8 mouse cellular contexts compared by ENCODE assay signal in the genomic region with DNA sequence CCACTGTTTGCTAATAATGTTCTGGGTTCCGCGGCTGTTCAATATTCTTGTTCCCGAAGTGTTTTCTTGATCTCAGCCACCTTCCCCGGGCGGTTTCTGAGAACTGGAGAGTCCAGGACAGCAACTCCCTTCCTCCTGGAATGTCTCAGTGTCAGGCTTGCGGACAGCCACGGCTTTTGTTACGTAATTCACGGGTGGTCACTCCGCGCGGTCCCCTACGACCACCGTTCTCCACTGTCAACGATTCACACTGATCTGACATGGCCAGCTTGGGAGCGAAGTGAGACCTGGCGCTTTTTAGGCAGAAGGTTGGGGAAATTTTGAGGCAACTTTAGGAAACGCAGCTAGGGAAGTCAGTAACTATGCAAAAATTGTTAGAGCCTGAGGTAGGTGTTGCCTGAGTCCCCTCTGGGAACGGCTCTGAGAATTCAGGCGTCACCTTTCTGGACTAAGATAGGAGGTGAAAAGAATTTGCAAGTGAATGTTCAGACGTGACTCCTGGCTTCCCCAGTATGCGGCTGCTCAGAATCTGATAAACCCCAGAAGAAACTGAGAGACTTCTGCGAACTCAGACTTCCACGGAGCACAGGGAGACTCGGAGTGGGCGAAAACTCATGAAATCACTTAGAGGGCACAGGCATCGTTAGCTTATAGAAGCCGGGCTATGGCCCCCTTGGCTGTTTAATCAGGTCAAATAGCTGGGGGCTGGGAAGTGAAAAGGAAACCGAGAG. TPM values are rescaled to one million over a fixed set of nuclear protein-coding genes. Genes with fewer than 3 reads are reported as not detected.
DNase-seq lines count a peak whose midpoint lies in the region; ATAC-seq and TF ChIP-seq lines count a peak whose summit lies in the region.

No protein-coding gene starts in this region.

- no peak for TF ChIP-seq RAD21 in MEL (IDR thresholded peaks at IDR 0.05; ENCODE audit: low read depth, low read length)

- no peaks in the 10 kb centered on the region; a peak in 1 of 4 replicates for H3K36me3 ChIP-seq in MEL (ENCODE audit: control insufficient read depth in 1 of 2, insufficient read depth in 2 of 2, low read length in 2 of 2)
- H3K36me3 ChIP-seq in heart, embryonic 15.5 days = no peaks in the 10 kb centered on the region
- H3K36me3 ChIP-seq in midbrain, embryonic 11.5 days (ENCODE audit: control insufficient read depth, insufficient read depth, low read length) = no peaks in the 10 kb centered on the region

- peak overlapping the region; percentile 63 to 69 for H3K4me3 ChIP-seq in MEL (ENCODE audit: control insufficient read depth in 1 of 2, insufficient read depth in 1 of 2, low read depth in 2 of 2, low read length in 2 of 2)
- H3K4me3 ChIP-seq in heart, embryonic 15.5 days = peak overlapping the region; percentile 84
- H3K4me3 ChIP-seq in midbrain, embryonic 11.5 days (ENCODE audit: low read depth, low read length) = peak overlapping the region; percentile 46

- H3K27me3 ChIP-seq in MEL (ENCODE audit: control insufficient read depth in 1 of 2, insufficient read depth in 2 of 2, low read length in 2 of 2) = no peaks in the 10 kb centered on the region
- H3K27me3 ChIP-seq in heart, embryonic 15.5 days = peaks cover 5% of the 10 kb centered on the region; the same call in 1 of the 2 replicates
- peaks cover 13% of the 10 kb centered on the region for H3K27me3 ChIP-seq in midbrain, embryonic 11.5 days (ENCODE audit: control insufficient read depth, insufficient read depth, low read length)

- peak overlapping the region; percentile 97 for H3K4me2 ChIP-seq in heart, embryonic 15.5 days
- peak overlapping the region; percentile 90 for H3K4me2 ChIP-seq in midbrain, embryonic 11.5 days

- peak; percentile 36 to 38 for DNase-seq in adrenal gland, adult 18-20 months (ENCODE audit: low spot score in 2 of 2)
- DNase-seq in adrenal gland, adult 8-10 months = no peak
- peak; percentile 68 for DNase-seq in MEL (ENCODE audit: low read depth, low spot score)
- peak; percentile 55 for DNase-seq in embryo, embryonic 10 days (ENCODE audit: low spot score)
- peak; percentile 31 for DNase-seq in kidney, postnatal 10 days
- DNase-seq in midbrain, embryonic 11.5 days (ENCODE audit: low spot score, missing footprints) = peak; percentile 96
- DNase-seq in thymus, postnatal 4 days = peak; percentile 14

- no peaks in the 10 kb centered on the region for H3K9me3 ChIP-seq in MEL (replicated peaks; ENCODE audit: insufficient read depth, low read length)
- H3K9me3 ChIP-seq in heart, embryonic 15.5 days (replicated peaks) = no peaks in the 10 kb centered on the region
- H3K9me3 ChIP-seq in midbrain, embryonic 11.5 days (ENCODE audit: control insufficient read depth, low read length) = no peaks in the 10 kb centered on the region

- H3K4me1 ChIP-seq in MEL (ENCODE audit: control insufficient read depth in 1 of 2, insufficient read depth in 2 of 2, low read length in 2 of 2) = peaks cover 0 to 14% of the 10 kb centered on the region in 2 experiments; a peak in 1 of 4 replicates
- peaks cover 33% of the 10 kb centered on the region for H3K4me1 ChIP-seq in heart, embryonic 15.5 days (replicated peaks)
- H3K4me1 ChIP-seq in midbrain, embryonic 11.5 days (ENCODE audit: control insufficient read depth, insufficient read depth, low read length) = peaks cover 16% of the 10 kb centered on the region

- under 1% methylated on average over 29 of the region's 29 CpGs for WGBS in heart, embryonic 15.5 days
- WGBS in midbrain, embryonic 11.5 days = under 1% methylated on average over 29 of the region's 29 CpGs

- no peak for ATAC-seq in heart, embryonic 15.5 days (replicated peaks; ENCODE audit: insufficient number of reproducible peaks, insufficient read depth, low FRiP score, low read depth)
- no peak for ATAC-seq in midbrain, embryonic 11.5 days (ENCODE audit: low FRiP score)

- 0 out of 2 replicates have a peak overlapping the region, but pooled peaks have one; percentile 3 for H3K27ac ChIP-seq in MEL (ENCODE audit: control insufficient read depth, low read depth, low read length)
- H3K27ac ChIP-seq in heart, embryonic 15.5 days = peak overlapping the region; percentile 77
- no peak overlapping the region for H3K27ac ChIP-seq in midbrain, embryonic 11.5 days (ENCODE audit: low read depth, low read length)

- H3K9ac ChIP-seq in MEL (ENCODE audit: control insufficient read depth, low read depth, low read length, poor library complexity, severe bottlenecking) = peak overlapping the region; percentile 57
- H3K9ac ChIP-seq in heart, embryonic 15.5 days = peak overlapping the region; percentile 60
- H3K9ac ChIP-seq in midbrain, embryonic 11.5 days (ENCODE audit: low read length) = peak overlapping the region; percentile 46

- H3K79me2 ChIP-seq in MEL (ENCODE audit: control insufficient read depth, insufficient read depth, low read length, poor library complexity) = no peaks in the 10 kb centered on the region; the same call in 1 of the 2 replicates

- TF ChIP-seq CTCF in MEL (IDR thresholded peaks at IDR 0.05 in 2 of 3, conservative IDR thresholded peaks at IDR 0.05 in 1 of 3; ENCODE audit: control insufficient read depth in 1 of 3, insufficient read depth in 1 of 3, low read depth in 2 of 3, low read length in 3 of 3, poor library complexity in 1 of 3, severe bottlenecking in 1 of 3) = no peak

- no peak for TF ChIP-seq EP300 in MEL (IDR thresholded peaks at IDR 0.05; ENCODE audit: low read depth in 1 of 2, low read length in 2 of 2)

- no peak for TF ChIP-seq POLR2A in MEL (IDR thresholded peaks at IDR 0.05; ENCODE audit: control insufficient read depth in 1 of 2, insufficient read depth in 1 of 2, low read depth in 1 of 2, low read length in 2 of 2, poor library complexity in 1 of 2)

TF ChIP-seq in MEL, 35 proteins besides CTCF, POLR2A, EP300 and RAD21:
- TF ChIP-seq SMC3 (IDR thresholded peaks at IDR 0.05; ENCODE audit: low read depth, low read length) (0 out of 2 replicates have a peak, but pooled peaks have one; percentile 3), GATA1 (IDR thresholded peaks at IDR 0.05; ENCODE audit: low read depth, low read length) (peak; percentile 30; the same call in 1 of the 2 replicates), SIN3A (IDR thresholded peaks at IDR 0.05; ENCODE audit: low read length) (no peak), ZC3H11A (IDR thresholded peaks at IDR 0.05; ENCODE audit: low read depth, low read length) (no peak)

RNA-seq across cellular contexts. Expression of a gene that starts 0.9 kb away (rescaled TPM):
- 1 to 10 TPM; 7.3 to 7.7 TPM for total RNA-seq in adrenal gland, adult 18-20 months (2021)
- 10 to 100 TPM in 1 of 4 experiments, 1 to 10 TPM in 3; 6.9 to 14.2 (median 9.4) TPM for total RNA-seq in adrenal gland, adult 8-10 months (2022)
- total RNA-seq in MEL (2012; rRNA removed) = 3.2 and 4.2 TPM in 2 replicates
- 1 to 10 TPM in 1 of 2 experiments, not detected in 1; 6.8 TPM for polyA plus RNA-seq in MEL (2012; ENCODE audit: insufficient read depth in 1 of 2, insufficient read length in 2 of 2, low read depth in 1 of 2, low replicate concordance in 2 of 2, missing spikeins in 1 of 2)
- polyA plus RNA-seq in heart, embryonic 15.5 days (2015; fragmentation: Nextera tagmentation; extraction: Ambion mirVana) = 17.3 and 20.7 TPM in 2 replicates
- 11.3 and 13.7 TPM in 2 replicates for polyA plus RNA-seq in midbrain, embryonic 11.5 days (2014; fragmentation: Nextera tagmentation; extraction: Ambion mirVana)

RNA-seq across cellular contexts. Expression of a gene that starts 31.9 kb away (rescaled TPM):
- 10 to 100 TPM; 28.5 to 36.1 TPM for total RNA-seq in adrenal gland, adult 18-20 months (2021)
- total RNA-seq in adrenal gland, adult 8-10 months (2022) = 10 to 100 TPM; 43.6 to 85.3 (median 57.4) TPM
- 25.5 and 25.7 TPM in 2 replicates for total RNA-seq in MEL (2012; rRNA removed)
- polyA plus RNA-seq in MEL (2012; ENCODE audit: insufficient read depth in 1 of 2, insufficient read length in 2 of 2, low read depth in 1 of 2, low replicate concordance in 2 of 2, missing spikeins in 1 of 2) = 10 to 100 TPM in 1 of 2 experiments, not detected in 1; 35.9 TPM
- 22.5 and 27.8 TPM in 2 replicates for polyA plus RNA-seq in heart, embryonic 15.5 days (2015; fragmentation: Nextera tagmentation; extraction: Ambion mirVana)
- 21.3 and 23.8 TPM in 2 replicates for polyA plus RNA-seq in midbrain, embryonic 11.5 days (2014; fragmentation: Nextera tagmentation; extraction: Ambion mirVana)
